Mouse (Mus musculus) heart, postnatal 14 days (tissue): ENCODE measurements around the gene Mrpl33. TPM values are rescaled to one million over a fixed set of nuclear protein-coding genes. Genes with fewer than 3 reads are reported as not detected.

Source experiments
- DNase-seq, 2 experiments: peaks; one replicate each; pipeline ENCODE4 v3.0.0; 2021 to 2022
- intact Hi-C: fragments of 180-260 bp; cut with DNase I; formaldehyde crosslinking; loops from one replicate; pipeline ENCODE4 v1.15.1; 2025
- total RNA-seq, 2 experiments: library from RNA; stranded (reverse); gene quantifications; 2 replicates each; pipeline ENCODE4 v1.2.3; 2021

Mrpl33 gene
- total RNA-seq, 2 experiments from 2014 or later, result 280 to 291 TPM

DNA sequence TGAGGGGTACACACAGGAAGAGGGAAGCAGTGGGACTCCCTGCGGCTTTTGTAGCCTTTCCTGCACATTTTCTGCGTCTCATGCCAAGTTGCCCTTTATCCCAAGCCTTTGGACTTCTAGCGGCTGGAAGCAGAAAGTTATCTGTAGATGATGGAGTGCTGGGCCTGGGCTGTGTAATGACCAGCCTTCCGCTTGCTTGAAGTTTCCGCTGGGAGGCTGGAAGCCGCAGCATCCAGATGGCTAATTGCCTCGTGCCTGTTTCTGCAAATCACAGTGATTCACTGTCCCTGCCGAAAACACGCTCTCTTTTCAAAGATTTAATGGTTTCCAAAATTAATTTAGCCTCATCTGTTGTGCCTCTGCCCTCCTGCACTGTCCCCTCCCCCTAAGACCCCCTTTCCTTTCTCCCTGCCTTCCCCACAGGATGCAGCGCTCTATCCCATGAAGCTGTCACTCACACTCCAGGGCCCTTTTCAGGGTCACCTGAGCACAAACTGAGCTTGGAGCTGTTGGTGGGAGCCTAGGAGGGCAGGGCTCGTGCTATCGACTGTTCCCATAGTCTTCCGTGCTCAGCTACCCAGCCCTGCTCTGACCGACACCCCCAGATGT, 6.9 kb upstream of the Mrpl33 start:
- intact Hi-C loops, result loop anchor here (10.0 kb wide), 2 partner anchors 545 to 605 kb away; partner anchors contain the start of gene Fosl2
- DNase-seq, result no peak

DNA sequence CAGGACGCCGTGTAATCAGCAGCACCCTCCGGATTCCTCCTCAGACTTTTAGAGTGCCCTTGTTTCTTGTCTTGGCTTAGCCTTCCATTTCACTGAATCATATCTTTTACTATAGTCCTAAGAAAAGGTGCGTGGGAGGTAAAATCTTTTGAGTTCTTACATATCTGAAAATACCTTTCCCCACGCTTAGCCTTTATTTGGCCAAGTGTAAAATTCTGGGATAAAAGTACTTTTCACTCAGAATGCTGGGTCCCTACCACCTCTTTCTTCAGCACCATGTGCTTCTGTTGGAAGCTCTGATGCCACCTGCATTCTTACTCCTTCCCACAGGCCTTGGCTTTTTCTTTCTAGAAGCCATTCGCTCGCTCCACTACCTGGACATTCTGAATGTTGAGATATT, 5.6 kb upstream of the Mrpl33 start:
- DNase-seq, result no peak
- intact Hi-C loops, result loop anchor here (10.0 kb wide), 2 partner anchors 544 to 604 kb away; partner anchors contain the start of gene Fosl2

DNA sequence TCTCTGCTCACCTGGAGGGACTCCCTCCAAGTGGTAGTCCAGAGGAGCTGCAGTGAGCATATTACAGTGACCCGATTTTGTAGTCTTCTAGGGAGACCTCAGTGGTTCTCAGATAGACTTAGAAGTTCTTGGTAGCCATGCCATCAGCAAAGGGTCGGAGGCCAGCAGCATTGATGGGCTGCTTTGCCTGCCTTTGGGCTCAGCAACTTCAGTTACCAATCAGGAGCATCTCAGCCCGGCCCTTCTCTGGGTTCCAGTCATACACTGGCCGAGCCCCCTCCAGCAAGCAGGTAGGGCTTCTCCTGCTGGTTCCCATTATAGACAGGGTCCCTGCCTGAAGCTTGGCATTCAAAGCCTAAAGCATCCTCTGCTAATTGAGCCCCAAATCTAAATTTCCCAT, 867 bp upstream of the Mrpl33 start:
- intact Hi-C loops, result loop anchor here (5.0 to 10.0 kb wide), 3 partner anchors 34 to 599 kb away; partner anchors contain the start of gene Fosl2
- no peak for DNase-seq

DNA sequence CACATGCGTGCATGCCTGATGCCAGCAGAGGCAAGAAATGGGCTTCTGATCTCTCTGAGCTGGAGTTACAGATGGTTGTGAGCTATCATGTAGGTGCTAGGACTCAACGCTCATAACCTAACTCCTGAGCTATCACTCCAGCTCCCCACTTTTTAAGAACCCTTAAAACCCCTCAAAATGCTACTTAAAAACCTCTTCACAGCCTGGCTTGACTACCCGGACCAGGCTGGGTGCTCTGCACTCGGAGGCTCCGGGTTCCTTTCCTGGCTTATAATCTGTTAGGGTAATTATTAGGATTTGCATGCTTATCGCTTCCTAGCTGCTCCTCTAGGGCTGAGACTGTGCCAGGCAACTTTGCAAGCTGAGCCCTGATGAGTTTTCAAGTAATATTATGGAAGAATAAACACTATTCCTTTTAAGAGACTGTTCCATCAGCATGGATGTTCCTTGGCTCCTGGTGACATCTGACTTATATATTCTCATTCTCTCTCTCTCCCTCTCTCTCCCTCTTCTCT, 752 bp downstream of the Mrpl33 start:
- DNase-seq, result no peak
- intact Hi-C loops, result loop anchor here (5.0 to 10.0 kb wide), 3 partner anchors 35 to 597 kb away; partner anchors contain the start of gene Fosl2

DNA sequence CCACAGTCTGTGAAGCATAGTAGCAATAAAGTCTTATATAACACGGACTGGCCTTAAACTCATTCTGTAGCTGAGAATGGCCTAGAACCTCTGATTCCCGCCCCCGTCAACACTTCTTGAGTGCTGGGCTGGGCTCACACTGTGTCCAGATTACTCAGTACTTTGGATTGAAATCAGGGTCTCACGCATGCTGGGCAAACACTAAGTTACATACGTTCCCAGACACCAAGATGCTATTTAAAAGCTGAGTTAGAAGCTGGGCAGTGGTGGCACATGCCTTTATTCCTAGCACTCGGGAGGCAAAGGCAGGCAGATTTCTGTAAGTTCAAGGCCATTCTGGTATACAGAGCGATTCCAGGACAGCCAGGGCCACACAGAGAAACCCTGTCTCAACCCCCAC, 1.4 kb downstream of the Mrpl33 start:
- intact Hi-C loops, result loop anchor here (5.0 to 10.0 kb wide), 3 partner anchors 36 to 597 kb away; partner anchors contain the start of gene Fosl2
- DNase-seq, result no peak

DNA sequence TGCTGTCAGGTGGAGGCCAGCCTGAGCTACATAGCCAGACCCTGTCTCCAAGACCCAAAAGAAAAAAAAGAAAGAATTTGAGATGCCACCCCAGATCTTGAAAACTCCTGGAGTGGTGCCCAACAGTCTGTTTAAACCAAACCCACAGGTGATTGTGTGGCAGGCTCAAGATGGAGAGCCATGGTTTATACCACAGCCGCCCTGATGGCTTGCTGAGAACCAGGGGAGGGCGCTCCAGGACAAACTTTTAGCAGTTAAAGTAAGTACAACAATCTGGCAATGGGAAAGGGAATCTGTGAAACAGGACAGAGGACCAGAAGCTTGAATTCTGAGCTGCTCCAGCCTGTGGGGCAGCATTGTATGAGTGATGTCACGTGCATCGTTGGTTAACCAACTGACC, 1.8 kb downstream of the Mrpl33 start:
- intact Hi-C loops, result loop anchor here (5.0 to 10.0 kb wide), 3 partner anchors 36 to 596 kb away; partner anchors contain the start of gene Fosl2
- peak; percentile 31 to 40 for DNase-seq

DNA sequence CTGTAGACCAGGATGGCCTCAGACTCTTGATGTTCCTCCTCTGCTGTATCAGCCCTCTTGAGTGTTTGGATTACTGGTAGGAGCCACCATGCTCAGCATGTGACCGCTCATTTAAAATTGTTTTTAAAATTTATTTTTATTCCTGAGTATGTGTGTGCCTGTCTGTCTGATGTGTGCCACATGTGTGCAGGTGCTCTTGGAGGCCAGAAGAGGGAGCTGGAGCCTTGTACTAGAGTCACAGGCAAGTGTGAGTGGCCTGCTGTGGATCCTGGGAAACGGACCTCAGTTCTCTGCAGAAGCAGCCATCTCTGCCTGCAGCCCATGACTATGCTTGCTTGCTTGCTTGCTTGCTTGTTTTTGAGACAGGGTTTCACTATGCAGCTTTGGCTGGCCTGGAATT, 2.4 kb downstream of the Mrpl33 start:
- DNase-seq, result no peak
- intact Hi-C loops, result loop anchor here (5.0 to 10.0 kb wide), 3 partner anchors 37 to 596 kb away; partner anchors contain the start of gene Fosl2

DNA sequence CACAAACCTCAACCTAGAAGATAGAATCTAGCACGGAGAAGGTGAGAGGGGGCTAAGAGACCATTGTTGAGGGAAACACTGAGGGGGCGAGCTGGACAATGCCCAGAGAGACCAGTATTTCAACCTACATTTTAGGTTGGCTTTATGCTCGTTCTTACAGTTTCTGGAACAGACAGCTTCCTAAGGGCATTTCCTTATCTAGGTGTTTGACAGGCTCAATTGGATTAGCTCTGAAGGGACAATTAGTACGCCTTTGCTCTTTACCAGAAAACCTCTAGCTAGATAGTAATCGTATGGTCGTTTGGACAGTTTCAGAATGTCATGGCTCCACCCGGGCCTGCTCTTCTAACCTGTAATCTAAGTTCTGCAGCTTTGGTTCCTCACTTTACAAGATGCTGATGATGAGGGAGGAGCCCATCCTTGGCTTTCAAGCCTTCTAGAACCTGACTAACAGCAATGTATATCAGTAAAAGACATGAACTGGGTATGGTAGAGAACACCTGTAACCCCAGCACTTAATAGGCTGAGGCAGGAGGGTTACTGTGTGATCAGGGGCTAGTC, 4.5 kb downstream of the Mrpl33 start:
- intact Hi-C loops, result no loop called here
- no peak for DNase-seq

DNA sequence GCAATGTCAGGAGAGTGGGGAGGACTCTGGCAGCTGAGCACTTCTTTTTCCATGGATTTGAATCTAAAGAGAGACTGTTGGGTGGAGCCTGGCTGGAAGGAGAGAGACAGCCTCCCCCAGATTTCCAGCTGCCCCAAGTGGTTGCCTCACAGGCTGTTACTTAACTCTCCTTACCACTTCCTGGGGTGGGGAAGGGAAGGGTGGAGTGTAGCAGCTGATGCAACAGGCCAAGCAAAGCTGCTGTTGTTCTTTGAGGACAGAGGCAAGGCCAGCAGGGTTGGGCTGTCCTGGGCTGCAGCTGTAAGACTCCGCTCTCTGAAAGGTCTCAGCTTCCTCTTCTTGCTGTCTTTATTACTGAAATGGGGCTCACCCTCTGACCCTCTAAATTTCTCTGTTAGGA, 5.6 kb downstream of the Mrpl33 start:
- intact Hi-C loops, result no loop called here
- DNase-seq, result peak; percentile 68 to 71

DNA sequence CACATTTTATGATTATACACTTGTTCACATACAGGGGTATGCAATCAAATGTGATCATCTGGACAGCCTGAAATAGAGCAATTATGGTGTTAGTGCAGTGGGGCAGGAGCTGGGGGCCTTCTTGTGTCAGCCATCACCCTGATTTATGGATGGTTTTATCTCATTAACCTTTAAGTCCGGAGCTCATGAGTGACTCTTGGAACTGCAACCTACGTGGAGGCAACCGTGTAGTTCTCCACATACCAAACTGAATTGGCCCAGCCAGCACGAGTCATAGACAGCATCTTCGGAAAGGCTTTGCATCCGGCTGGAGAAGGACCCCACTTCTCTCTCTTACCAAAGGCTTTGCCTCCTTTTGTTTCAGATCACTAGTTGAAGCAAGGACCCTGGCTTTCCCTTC, 7.0 kb downstream of the Mrpl33 start:
- intact Hi-C loops, result no loop called here
- DNase-seq, result no peak

DNA sequence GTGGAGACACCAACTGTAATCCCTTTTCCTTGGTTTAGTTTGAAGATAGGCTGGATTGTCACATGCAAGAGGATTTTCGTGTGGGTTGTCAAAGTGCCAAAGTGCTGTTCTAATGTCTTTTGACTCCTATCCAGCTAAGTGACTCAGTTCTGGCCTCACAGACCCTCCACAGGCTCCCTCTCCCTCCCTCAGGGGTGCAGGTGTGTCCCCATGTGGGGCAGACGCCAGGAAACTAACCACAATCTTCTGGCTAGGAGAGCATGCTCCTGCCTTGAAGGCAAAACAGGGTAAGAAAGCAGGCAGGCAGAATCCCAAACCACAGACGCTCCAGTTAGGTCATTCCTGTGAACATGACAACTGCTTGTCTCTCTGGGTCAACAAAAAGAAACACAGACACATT, 9.4 kb downstream of the Mrpl33 start:
- peak; percentile 51 to 52 for DNase-seq
- intact Hi-C loops, result no loop called here

DNA sequence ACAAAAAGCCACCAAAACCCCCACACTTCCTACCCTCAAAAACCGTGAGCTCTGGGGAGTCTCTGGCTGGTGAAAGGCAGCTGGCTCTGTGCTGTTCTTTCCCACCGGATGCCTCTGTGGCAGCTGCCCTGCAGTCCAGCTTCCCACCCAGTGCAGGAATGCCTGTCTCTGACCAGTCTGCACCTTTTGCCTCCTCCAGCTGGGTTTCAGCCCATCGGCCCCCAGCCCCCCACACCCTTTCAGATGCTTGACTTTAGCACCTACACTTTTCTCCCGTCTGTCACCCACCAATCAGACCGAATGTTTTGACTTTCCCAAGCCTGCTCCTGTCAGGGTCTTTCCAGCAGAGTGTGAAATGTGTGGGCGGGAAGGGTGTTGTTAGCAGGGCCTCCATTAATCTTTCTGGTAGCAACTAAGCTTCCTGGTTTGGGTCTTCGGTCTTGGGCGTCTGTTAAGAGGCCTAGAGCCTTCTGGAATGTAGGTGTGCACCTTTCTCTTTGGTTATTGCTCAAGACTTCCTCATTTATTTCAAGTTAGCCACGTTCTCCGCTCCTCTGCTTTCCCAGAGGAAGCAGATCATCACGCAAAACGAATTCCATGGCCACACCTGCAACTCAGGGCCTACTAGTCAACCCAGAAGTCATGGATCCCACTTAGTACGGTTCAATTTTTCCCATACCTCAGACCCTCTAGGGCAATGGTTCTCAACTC, 13.8 kb downstream of the Mrpl33 start:
- no peak for DNase-seq
- intact Hi-C loops, result loop anchor here (5.0 kb wide), 2 partner anchors 43 to 87 kb away; partner anchors contain the start of genes Babam2 and Rbks

DNA sequence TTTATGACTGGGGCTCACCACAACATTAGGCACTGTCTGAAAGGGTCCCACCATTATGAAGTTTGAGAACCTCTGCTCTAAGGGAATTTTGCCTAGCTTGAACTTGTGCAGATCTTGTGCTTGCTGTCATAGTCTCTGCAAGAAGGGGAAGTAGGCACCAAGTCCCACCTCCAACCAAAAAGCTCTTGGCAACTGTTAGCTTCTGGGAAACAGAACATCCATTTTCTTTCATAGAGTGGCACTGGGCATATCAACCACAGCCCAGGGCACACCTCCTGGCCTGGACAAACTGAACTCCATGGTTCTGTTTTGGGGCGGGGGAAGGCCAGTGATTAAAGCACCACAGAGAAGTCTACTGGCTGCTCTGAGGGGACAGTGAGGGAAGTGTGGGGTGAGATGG, 14.5 kb downstream of the Mrpl33 start:
- no peak for DNase-seq
- intact Hi-C loops, result loop anchor here (5.0 kb wide), 2 partner anchors 44 to 86 kb away; partner anchors contain the start of genes Babam2 and Rbks

DNA sequence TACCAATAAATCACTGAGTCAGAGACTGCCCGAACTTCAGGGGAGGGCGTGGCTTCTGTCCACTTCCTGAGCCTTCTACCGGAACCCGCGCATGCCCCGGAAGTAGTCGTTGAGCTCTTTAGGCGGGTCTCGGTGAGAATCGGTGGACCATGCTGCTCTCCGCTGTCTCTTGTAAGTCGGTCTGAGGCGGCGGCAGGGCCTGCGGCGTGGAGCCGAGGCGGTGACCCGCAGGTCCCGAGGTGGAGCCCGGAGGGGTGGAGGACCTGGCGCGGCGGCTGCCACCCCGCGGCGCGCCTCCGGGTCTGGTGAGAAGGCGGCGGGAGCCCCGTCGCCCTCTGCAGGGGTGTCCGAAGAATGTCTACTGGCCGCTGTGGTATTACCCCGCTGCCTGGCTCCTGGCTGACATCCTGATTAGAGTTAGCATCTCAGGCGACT, 17.1 kb downstream of the Mrpl33 start:
- intact Hi-C loops, result loop anchor here (5.0 kb wide), 2 partner anchors 47 to 83 kb away; partner anchors contain the start of genes Babam2 and Rbks
- DNase-seq, result peak; percentile 83 to 85

DNA sequence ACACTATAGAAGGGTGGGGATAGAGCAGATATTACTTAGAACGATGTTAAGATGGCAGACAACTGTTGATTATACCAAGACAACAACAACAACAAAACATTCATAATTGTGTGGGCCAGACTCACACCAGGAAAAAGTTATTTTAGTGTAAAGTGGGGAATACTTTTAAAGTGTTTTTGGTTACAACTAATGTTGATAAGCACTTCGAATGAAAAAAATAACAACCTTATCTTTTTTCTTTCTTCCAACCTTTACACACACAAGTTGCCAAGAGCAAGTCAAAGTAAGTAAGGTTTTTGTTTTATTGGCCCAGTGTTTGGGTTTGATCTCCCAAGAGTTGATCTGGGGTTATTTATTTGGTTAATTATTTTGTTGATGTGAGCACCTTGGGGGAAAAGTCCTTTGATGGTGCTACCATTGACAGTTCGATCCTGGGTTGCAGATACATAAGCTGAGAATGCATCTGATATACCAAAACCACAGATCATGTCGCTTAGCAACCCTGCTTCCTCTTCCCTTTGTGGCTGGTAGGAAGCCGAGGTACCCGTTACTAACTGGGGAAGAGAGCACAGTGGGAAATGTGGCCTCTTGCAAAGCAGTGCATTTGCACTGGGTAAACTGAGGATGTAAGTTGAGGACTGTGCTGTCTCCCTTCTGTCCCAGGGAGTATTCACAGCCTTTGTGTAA, 17.7 kb downstream of the Mrpl33 start:
- no peak for DNase-seq
- intact Hi-C loops, result loop anchor here (5.0 kb wide), 3 partner anchors 47 to 528 kb away; partner anchors contain the start of genes Babam2 and Rbks

DNA sequence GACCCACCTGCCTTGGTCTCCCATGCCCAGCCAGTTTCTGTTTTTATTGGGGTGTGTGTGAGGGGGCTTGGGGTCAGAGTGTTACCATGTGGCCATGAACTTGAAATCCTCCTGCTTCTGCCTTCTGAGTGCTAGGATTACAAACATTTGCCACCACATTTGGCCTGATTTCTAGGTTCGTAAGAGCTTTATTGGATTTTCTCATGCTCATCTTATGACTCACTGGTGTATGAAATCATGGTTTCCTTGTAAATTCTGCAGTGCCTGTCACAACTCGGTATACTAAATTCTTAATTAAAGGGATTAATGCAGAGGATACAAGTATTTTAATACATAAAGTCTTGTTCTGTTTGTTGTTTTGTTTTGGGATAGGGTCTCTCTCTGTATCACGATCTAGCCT, 23.6 kb downstream of the Mrpl33 start:
- DNase-seq, result no peak
- intact Hi-C loops, result no loop called here

DNA sequence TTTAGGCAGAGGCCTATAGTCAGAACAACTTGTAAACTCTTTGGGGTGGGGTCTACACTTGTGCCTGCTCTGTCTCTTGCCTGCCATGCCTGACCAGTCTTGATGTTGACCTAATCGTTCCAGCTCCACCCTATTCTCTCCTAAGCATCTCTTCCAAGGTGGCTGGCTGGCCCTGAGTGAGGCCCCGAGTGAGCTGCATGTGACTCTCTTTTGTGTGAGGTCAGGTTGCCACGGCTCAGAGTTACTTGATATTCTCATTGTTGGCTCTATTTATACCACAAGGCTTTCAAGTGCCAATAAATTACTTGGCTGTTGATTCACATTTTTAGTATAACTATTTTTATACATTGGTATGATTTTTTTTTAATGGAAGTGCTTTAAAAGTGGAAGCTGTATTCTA, 30.4 kb downstream of the Mrpl33 start:
- peak; percentile 25 to 26 for DNase-seq
- intact Hi-C loops, result no loop called here

DNA sequence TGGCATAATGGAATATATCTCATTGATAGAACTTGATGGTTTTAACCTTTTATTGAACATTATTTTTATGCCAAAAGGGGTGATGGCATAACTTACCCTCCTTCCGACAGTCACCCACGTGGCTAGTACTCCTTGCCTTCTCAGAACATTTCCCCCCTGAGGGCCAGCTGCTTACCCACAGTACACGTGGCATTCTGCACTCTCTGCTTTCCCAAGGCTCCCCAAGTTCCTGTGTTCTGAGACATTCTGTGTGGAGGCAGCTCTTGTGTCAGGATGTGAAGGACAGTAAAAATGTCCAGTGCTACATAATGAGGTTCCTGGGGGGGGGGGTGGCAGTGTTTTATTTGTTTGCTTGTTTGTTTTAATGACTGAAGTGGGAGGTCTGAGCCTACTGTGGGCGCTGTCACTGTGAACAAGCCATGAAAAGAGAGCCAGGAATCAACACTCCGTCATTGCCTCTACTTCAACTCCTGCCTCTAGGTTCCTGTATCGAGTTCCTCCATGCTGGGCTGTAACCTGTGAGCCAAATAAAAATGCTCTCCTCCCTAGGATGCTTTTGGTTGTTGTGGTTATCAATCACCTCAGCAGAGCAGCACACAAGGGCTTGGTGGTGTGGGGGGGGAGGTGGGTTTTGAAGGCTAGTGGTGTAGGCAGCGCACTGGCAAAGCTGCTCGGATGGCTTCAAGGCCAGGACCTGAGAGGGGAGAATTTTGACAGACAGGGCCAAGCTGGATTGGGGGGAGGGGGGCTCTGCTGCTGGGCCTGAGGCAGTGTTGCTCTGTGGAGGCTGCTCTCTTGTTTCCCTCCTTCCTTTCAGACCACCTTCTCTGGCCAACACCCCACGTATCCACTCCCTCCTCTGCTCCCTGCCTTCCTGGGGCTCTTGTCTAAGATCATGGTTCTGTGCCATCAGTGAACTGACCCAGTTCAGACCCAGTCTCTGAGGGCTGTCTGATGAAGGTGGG, 31.1 kb downstream of the Mrpl33 start:
- DNase-seq, result no peak
- intact Hi-C loops, result no loop called here

DNA sequence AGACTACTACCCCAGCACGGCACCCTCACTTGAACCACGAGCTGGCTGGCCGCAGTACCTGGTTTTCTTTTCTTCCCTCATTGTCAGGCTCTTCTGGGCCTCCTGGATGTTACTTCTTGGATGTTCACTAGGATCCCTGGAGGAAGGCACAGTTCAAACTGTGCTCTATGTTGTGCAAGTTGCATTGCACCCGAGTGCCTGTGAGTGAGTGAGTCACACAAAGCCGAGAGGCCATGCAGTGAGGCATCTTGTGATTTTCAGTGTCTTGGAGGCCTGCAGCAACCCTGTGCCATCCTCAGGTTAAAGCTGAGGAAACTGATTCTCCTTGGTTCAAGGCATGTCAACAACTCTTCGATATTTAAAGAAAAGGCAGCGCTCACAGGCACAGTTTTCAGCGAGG, 31.8 kb downstream of the Mrpl33 start:
- no peak for DNase-seq
- intact Hi-C loops, result no loop called here
